ENCODE assay signal across 22 mouse cellular contexts in the genomic region with DNA sequence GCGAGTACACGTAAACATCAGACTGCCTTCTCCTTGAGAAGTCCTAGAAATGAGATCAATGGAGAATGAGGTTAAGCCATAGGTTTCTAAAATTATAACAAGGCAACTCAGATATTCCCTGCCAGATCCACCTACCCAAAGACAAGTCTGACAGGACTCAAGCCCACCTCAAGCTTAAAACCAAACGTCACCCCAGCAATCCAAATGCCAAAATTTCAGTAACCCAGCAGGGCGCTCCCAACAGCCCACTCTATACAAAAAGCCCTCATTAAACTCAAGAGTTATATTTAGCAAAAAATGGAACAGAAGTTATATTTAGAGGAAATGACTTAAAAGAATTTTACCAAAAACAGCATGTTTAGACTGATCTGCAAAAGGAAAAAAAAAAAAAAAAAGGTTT. TPM values are rescaled to one million over a fixed set of nuclear protein-coding genes. Genes with fewer than 3 reads are reported as not detected.
DNase-seq lines count a peak whose midpoint lies in the region; TF ChIP-seq lines count a peak whose summit lies in the region.
"Had no signal": no experiment of that assay in that cellular context is flagged by ENCODE, and none has a peak within 500 bp of the region (broad histone marks: within the 10 kb centered on the region; RNA-seq: fewer than 3 reads in every experiment).

No protein-coding gene starts in this region.

- TF ChIP-seq CTCF in cortical plate, adult 2 months (IDR thresholded peaks at IDR 0.05; ENCODE audit: extremely low read depth, insufficient read depth, low read length): no peak

- no peak overlapping the region for H3K4me3 ChIP-seq in cortical plate, adult 2 months (ENCODE audit: insufficient read depth, low read length)
- H3K4me3 ChIP-seq: embryonic facial prominence, embryonic 10.5 days; embryonic facial prominence, embryonic 12.5 days; forebrain, embryonic 13.5 days; forebrain, embryonic 15.5 days had no signal

- intact Hi-C loops in left cerebral cortex, postnatal 10 days (cut with DNase I): no loop called here

- peak; percentile 26 to 30 for DNase-seq in frontal cortex, adult 2 months (ENCODE audit: extremely low spot score in 1 of 2, low spot score in 1 of 2)
- DNase-seq in frontal cortex, postnatal 10 days (ENCODE audit: low spot score in 2 of 2): no peak
- peak; percentile 4 to 19 for DNase-seq in right cerebral cortex, adult 2 months (ENCODE audit: low spot score in 2 of 2)
- no peak for DNase-seq in right cerebral cortex, postnatal 4 days
- no peak for DNase-seq in cerebellum, postnatal 14 days
- DNase-seq in left cerebral cortex, postnatal 10 days (ENCODE audit: extremely low spot score in 1 of 2, low spot score in 2 of 2): no peak
- DNase-seq: adrenal gland, adult 2 months; adrenal gland, postnatal 10 days; adrenal gland, postnatal 25 days; cerebellum, adult 11-12 months; cerebellum, adult 2 months; cerebellum, adult 9-10 months; cerebellum, postnatal 10 days; cerebellum, postnatal 36 days; forebrain, postnatal 0 days had no signal

- H3K4me1 ChIP-seq in cortical plate, adult 2 months (ENCODE audit: control insufficient read depth, insufficient read depth, low read length): peaks cover 4% of the 10 kb centered on the region

- TF ChIP-seq POLR2A in cortical plate, adult 2 months (IDR thresholded peaks at IDR 0.05; ENCODE audit: extremely low read depth, insufficient read depth, low read length): no peak

- H3K27ac ChIP-seq in cortical plate, adult 2 months (ENCODE audit: insufficient read depth, low read length): 0 out of 2 replicates have a peak overlapping the region, but pooled peaks have one; percentile 54
- H3K27ac ChIP-seq: embryonic facial prominence, embryonic 10.5 days; embryonic facial prominence, embryonic 12.5 days; forebrain, embryonic 13.5 days; forebrain, embryonic 15.5 days had no signal

RNA-seq across cellular contexts. Expression of a gene that starts 5.3 kb away (rescaled TPM):
- 4.9 and 5.4 TPM in 2 replicates for polyA plus RNA-seq in frontal cortex, adult 2 months (2012; rRNA removed)
- 3.6 and 3.7 TPM in 2 replicates for polyA plus RNA-seq in cortical plate, adult 2 months (2012; rRNA removed)
- 1 to 10 TPM; 3.4 to 3.6 TPM for total RNA-seq in left cerebral cortex, postnatal 10 days (2021)
- total RNA-seq: common myeloid progenitor, adult 5-6 weeks; MEL had no signal

Comparison
In these comparisons a context has a peak if more than half of its experiments do, and no peak if none do; other contexts are left out.
1. DNase-seq: peak in frontal cortex, adult 2 months (2 of 2) and right cerebral cortex, adult 2 months (2 of 2); none in frontal cortex, postnatal 10 days (0 of 2), right cerebral cortex, postnatal 4 days (single experiment), cerebellum, postnatal 14 days (0 of 2) and left cerebral cortex, postnatal 10 days (0 of 2).